Mouse (Mus musculus) naive thymus-derived CD4-positive, alpha-beta T cell, adult 5 months (primary cell): ENCODE data around the gene Lsm14a. TPM values are rescaled to one million over a fixed set of nuclear protein-coding genes. Genes with fewer than 3 reads are reported as not detected.

Experiments used
- polyA plus RNA-seq: library from polyadenylated mRNA; unstranded; fragments of 100-300 nt; shearing (Covaris generic); gene quantifications from one replicate; pipeline ENCODE4 v1.2.1, GENCODE M21; 2017

The Lsm14a gene
- polyA plus RNA-seq, result 173 TPM

DNA sequence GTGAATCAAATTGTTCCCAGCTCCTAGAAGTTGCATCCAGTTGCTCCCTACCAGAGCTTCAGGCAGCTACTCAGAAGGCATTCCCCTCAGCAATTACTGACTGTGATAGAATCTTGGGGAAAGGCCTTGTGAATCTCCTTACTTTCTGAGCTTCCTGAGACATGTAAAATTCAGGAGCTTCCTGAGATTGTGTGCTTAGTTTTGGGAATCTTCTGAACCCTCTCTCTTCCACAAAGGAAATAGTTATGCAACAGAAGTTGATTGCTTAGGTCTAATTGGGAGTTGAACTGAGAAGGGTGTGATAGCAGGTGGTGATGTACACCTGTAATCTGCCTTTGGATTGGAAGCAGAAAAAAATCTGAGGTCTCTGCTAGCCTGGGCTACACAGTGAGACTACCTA is at the start of gene Lsm14a:
TSS of gene Lsm14a (minus strand) at position 101 of the 400 bp plus-strand sequence.

DNA sequence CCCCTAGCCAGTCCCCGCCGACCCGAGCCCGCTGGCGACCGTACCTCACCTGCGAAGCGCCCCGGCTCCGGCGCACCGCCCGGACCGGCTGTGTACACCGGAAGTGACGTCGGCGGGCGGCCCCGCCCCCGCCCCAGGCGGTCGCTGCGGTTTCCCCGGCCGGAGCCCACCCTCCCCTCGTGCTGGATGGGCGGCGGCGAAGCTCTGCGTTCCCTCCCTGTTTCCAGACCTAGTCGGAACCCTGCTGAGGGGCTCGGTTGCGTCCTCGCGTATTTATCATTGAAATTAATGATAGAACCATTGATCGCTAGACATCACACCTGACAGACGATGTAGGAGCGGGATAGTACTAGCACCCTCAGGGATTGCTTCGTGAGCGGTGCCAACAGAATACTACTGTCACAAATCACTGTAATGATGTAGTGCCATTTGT is 79.7 kb downstream of the Lsm14a start, which contains the start of gene 4931406P16Rik:
TSS of gene 4931406P16Rik (minus strand) at position 109 of the 433 bp plus-strand sequence.

Other genes starting within 250 kb of the Lsm14a start
- 122 TPM for gene Uba2, start 223.7 kb downstream of the Lsm14a start, polyA plus RNA-seq
- 54.2 TPM for gene Pdcd2l, start 196.7 kb downstream of the Lsm14a start, polyA plus RNA-seq
- 207 TPM for gene Gpi1, start 163.0 kb downstream of the Lsm14a start, polyA plus RNA-seq
- 1.6 TPM for gene Gm6096, start 142.3 kb downstream of the Lsm14a start, polyA plus RNA-seq
- gene 4931406P16Rik, start 79.8 kb downstream of the Lsm14a start, polyA plus RNA-seq, result 44.9 TPM